Mouse (Mus musculus) frontal cortex, adult (tissue): ENCODE data around the gene Gm14744.
"Not testable (repeated sequence)": the region's sequence is repeated elsewhere in the genome, so short reads cannot be mapped to it uniquely, and the experiment has no call there.

Source experiments
- ATAC-seq: cut with Nextera tagmentation; 2 replicates; pipeline ENCODE4 v1.9.2; 2017; ENCODE audit warnings: mild to moderate bottlenecking, moderate library complexity, mixed read lengths; ENCODE audit not compliant: low TSS enrichment

Gene Gm14744

DNA sequence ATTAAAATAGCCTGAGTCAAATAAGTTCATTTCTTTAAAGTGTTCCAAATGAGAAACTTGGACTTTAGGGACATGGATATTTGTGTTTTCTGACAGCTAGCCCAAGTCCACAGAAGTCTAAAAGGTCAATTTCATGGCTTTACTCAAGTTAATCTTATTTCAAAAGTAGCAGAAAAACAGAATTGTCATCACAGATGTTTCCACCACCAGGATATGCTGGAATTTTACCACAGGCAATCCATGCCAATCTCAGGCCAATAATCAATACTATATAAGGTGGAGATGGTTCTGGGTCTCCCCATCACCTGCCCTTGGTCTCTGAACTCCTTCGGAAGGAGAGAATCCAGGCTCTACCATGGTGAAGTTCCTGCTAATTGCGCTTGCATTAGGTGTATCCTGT, at the start of gene Gm14744:
Gene Gm14744 (plus strand): TSS at position 301 of the 400 bp plus-strand sequence.
- ATAC-seq, result not testable (repeated sequence)

GRCm38 (mm10) chrX:77853523-77853922, 11.0 kb upstream of the Gm14744 start, which contains the start of gene Pbsn:
Gene Pbsn, minus strand, starts transcription at chrX:77853623.
- ATAC-seq, result no peak

DNA sequence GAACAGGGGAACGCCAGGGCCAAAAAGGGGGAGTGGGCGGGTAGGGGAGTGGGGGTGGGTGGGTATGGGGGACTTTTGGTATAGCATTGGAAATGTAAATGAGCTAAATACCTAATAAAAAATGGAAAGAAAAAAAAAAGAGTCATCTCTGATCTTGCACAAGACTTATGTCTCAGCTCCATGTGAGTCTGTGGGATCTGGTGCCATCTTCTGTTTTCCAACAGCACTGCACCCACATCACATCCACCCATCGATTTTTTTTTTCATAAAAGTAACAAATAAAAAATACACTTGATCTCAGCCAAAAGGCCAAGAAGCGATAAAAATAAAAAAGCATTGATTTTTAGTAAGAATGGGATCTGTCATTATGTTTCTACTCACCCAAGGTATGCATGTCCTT, 15.5 kb downstream of the Gm14744 start:
- not testable (repeated sequence) for ATAC-seq
